Mouse (Mus musculus) forebrain, embryonic 14.5 days (tissue): ENCODE data around the gene Jun. TPM values are rescaled to one million over a fixed set of nuclear protein-coding genes. Genes with fewer than 3 reads are reported as not detected.

Experiments used
- ATAC-seq: fragments of 200-750 bp; cut with Nextera tagmentation; 2 replicates; pipeline ENCODE4 v1.8.0; 2017; ENCODE audit warnings: mild to moderate bottlenecking, moderate library complexity
- DNase-seq: peaks from one replicate; pipeline ENCODE4 v3.0.0-alpha.2; 2015; ENCODE audit warnings: low spot score
- H3K27ac ChIP-seq: fragments of 300-500 bp; sonication (generic); 2 replicates; pipeline ENCODE4 v1.5.1; 2014; ENCODE audit warnings: low read depth, mild to moderate bottlenecking, control low read depth, low read length, moderate library complexity
- H3K27me3 ChIP-seq: fragments of 300-500 bp; sonication (generic); replicated peaks from 2 replicates; pipeline ENCODE4 v1.6.1; 2014; ENCODE audit warnings: low read length, control low read depth, mixed read lengths; ENCODE audit not compliant: control insufficient read depth, insufficient read depth
- H3K36me3 ChIP-seq: fragments of 300-500 bp; sonication (generic); 2 replicates; pipeline ENCODE4 v1.6.1; 2014; ENCODE audit warnings: low read length, control low read depth; ENCODE audit not compliant: control insufficient read depth, insufficient read depth
- H3K4me1 ChIP-seq: fragments of 300-500 bp; sonication (generic); 2 replicates; pipeline ENCODE4 v1.6.1; 2014; ENCODE audit warnings: antibody characterized with exemption, low read length, control low read depth; ENCODE audit not compliant: control insufficient read depth, insufficient read depth
- H3K4me2 ChIP-seq: fragments of 300-500 bp; sonication (generic); 2 replicates; pipeline ENCODE4 v1.6.1; 2014; ENCODE audit warnings: mild to moderate bottlenecking, control low read depth, low read length
- H3K4me3 ChIP-seq: fragments of 300-500 bp; sonication (generic); 2 replicates; pipeline ENCODE4 v1.5.1; 2014; ENCODE audit warnings: low read depth, low read length, control low read depth
- H3K9ac ChIP-seq: fragments of 300-500 bp; sonication (generic); 2 replicates; pipeline ENCODE4 v1.6.1; 2014; ENCODE audit warnings: mild to moderate bottlenecking, low read length, control low read depth, moderate library complexity
- H3K9me3 ChIP-seq: fragments of 300-500 bp; sonication (generic); replicated peaks from 2 replicates; pipeline ENCODE4 v1.6.1; 2016; ENCODE audit warnings: low read length, control low read depth, mixed read lengths; ENCODE audit not compliant: control insufficient read depth
- WGBS: fragments of 180-500 bp; shearing (Covaris S2); extraction: QIAGEN DNeasy Blood & Tissue Kit; methylation state at CpG from one replicate; pipeline ENCODE4 v1.1.7; 2014; 5-methylcytosine and 5-hydroxymethylcytosine counted together
- polyA plus RNA-seq: library from polyadenylated mRNA; unstranded; fragments of >200 nt; fragmentation: Nextera tagmentation; extraction: Ambion mirVana; gene quantifications from 2 replicates; pipeline ENCODE4 v1.2.1, GENCODE M21; 2014

Jun gene
- polyA plus RNA-seq, 1 experiment from 2014 or later: 36.0 TPM

- Histone ChIP-seq H3K9ac (no peak overlapping the region), H3K4me3 (no peak overlapping the region), H3K36me3 (no peaks in the 10 kb centered on the region), H3K9me3 (no peaks in the 10 kb centered on the region), H3K27ac (no peak overlapping the region), H3K4me2 (no peak overlapping the region), H3K27me3 (no peaks in the 10 kb centered on the region), H3K4me1 (no peaks in the 10 kb centered on the region)
- 87% methylated on average over 6 of the region's 6 CpGs for WGBS
- no peak for ATAC-seq
- no peak for DNase-seq
Measured at GRCm38 (mm10) chr4:95095355-95095754, 43.3 kb upstream of the Jun start.

DNA sequence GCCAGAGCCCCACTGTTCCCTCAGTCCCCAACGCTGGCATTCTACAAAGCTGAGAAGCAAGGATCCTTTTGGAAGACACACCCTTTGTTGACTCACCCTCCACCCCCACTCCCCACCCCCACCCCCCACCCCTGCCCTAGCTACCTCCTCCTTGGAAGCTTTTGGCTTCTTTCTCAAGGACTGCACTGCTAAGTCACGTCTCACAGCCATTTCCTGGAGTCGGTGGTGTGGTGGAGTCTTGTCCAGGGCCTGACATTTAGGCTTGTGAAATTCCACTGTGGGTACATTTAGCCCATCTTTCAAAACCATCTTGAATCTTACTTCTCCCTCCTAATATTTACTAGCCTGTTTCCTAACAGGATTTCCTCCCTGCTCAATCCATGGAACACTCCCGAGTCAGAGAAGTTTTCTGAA, 42.7 kb upstream of the Jun start:
- Histone ChIP-seq H3K9ac (no peak overlapping the region), H3K36me3 (no peaks in the 10 kb centered on the region), H3K27me3 (no peaks in the 10 kb centered on the region), H3K9me3 (no peaks in the 10 kb centered on the region), H3K4me2 (no peak overlapping the region), H3K27ac (no peak overlapping the region), H3K4me3 (no peak overlapping the region), H3K4me1 (no peaks in the 10 kb centered on the region)
- WGBS: 48% methylated on average over 4 of the region's 4 CpGs
- DNase-seq (no peak), ATAC-seq (no peak)

DNA sequence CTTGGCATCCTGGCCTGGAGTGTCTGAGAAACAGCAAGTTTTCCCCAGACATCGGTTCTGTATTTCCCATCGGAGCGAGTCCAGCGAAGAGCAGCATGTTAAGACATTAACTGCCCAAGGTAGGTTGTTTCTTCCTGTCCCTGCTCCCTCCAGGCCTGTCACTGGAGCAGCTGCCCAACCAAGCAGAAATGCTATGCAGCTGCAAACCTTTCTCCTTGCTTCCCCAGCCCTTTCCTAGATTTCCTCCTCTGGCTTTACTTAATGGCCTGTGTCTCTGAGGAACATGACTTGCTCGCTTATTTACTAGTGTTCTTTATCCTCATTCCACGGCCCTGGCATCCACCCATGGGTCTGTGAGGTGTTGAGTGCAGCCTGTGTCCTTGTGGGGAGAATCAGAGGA, 41.6 kb upstream of the Jun start:
- H3K27me3 ChIP-seq: no peaks in the 10 kb centered on the region

DNA sequence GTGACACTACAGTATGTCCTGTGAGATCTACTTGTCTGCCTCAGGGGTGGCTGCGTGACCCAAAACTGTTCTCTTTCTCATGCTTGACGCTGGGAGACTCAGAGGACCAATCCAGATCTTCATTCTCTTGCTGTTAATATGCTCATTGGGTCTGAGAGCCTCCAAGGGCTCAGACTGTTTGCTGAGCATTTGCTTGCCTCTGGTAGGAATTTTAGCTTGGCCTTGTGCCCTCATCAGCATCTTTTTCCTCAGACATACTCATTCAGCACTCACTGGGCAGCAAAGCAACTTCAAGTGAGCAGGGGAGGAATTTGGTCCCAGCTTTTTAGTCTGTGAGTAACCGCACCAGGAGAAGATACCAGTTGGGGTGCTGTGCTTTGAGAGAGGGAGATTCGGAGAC, 40.5 kb upstream of the Jun start:
- no peak overlapping the region for H3K4me3 ChIP-seq
- WGBS: 92% methylated on average over 4 of the region's 4 CpGs

More for the DNA sequence above, 41.6 kb upstream of the Jun start:
- DNase-seq: no peak
- no peaks in the 10 kb centered on the region for H3K36me3 ChIP-seq
- H3K9me3 ChIP-seq: no peaks in the 10 kb centered on the region
- H3K27ac ChIP-seq: no peak overlapping the region
- H3K4me3 ChIP-seq: no peak overlapping the region
- 83% methylated on average over 6 of the region's 6 CpGs for WGBS
- H3K9ac ChIP-seq: no peak overlapping the region
- no peak for ATAC-seq
- H3K4me2 ChIP-seq: no peak overlapping the region
- H3K4me1 ChIP-seq: no peaks in the 10 kb centered on the region

GRCm38 (mm10) chr4:95091536-95091935, 39.5 kb upstream of the Jun start:
- no peaks in the 10 kb centered on the region for H3K36me3 ChIP-seq
- 84% methylated on average over 4 of the region's 4 CpGs for WGBS

More for the DNA sequence above, 40.5 kb upstream of the Jun start:
- H3K9ac ChIP-seq: no peak overlapping the region
- H3K4me1 ChIP-seq: no peaks in the 10 kb centered on the region
- H3K4me2 ChIP-seq: no peak overlapping the region
- H3K9me3 ChIP-seq: no peaks in the 10 kb centered on the region
- H3K36me3 ChIP-seq: no peaks in the 10 kb centered on the region
- H3K27ac ChIP-seq: no peak overlapping the region
- DNase-seq (no peak), ATAC-seq (no peak)
- H3K27me3 ChIP-seq: no peaks in the 10 kb centered on the region

DNA sequence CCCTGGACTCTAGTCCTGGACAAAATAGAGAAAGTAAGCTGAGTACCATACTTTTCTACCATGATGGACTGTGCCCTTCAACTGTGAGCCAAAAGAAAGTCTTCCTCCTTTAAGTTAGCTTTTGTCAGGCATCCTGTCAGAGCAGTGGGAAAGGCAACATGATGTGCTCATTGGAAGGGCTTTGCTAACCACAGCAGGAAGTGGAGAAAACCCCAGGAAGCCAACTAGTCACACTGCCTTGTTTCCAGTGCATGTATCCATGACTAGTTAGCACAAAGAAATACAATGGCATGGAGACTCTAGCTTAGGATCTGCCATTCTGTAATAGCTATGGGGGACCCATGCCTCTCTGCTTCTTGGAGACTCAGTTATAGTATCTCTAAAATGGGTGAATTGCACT, 37.9 kb upstream of the Jun start:
- Histone ChIP-seq H3K9ac (no peak overlapping the region), H3K4me1 (no peaks in the 10 kb centered on the region), H3K4me2 (no peak overlapping the region), H3K9me3 (no peaks in the 10 kb centered on the region), H3K4me3 (no peak overlapping the region), H3K27ac (no peak overlapping the region), H3K36me3 (no peaks in the 10 kb centered on the region), H3K27me3 (no peaks in the 10 kb centered on the region)
- DNase-seq (no peak), ATAC-seq (no peak)

More at GRCm38 (mm10) chr4:95091536-95091935, 39.5 kb upstream of the Jun start:
- Histone ChIP-seq H3K4me2 (no peak overlapping the region), H3K4me1 (no peaks in the 10 kb centered on the region), H3K27me3 (no peaks in the 10 kb centered on the region), H3K4me3 (no peak overlapping the region), H3K9ac (no peak overlapping the region), H3K27ac (no peak overlapping the region), H3K9me3 (no peaks in the 10 kb centered on the region)
- ATAC-seq (no peak), DNase-seq (no peak)

DNA sequence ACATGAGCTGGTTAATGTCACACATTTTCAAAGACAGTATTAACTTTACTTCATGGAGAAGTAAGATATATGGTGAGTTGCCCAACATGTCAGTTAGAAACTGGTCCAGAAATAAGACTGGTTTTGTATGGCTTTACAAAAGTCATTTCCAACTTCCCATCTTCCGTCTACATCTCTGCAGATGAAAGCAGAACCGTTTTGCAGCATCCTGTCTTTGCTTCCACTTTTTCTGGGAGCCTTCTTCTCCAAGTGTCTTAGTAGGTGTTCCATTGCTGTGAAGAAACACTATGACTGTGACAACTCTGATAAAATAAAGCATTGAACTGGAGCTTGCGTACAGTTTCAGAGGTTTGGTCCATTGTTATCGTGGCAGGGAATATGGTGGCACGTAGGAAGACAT, 37.0 kb upstream of the Jun start:
- Histone ChIP-seq H3K9me3 (no peaks in the 10 kb centered on the region), H3K4me2 (no peak overlapping the region), H3K27me3 (no peaks in the 10 kb centered on the region), H3K36me3 (no peaks in the 10 kb centered on the region), H3K9ac (no peak overlapping the region), H3K4me1 (no peaks in the 10 kb centered on the region), H3K27ac (no peak overlapping the region), H3K4me3 (no peak overlapping the region)
- 94% methylated on average over 5 of the region's 5 CpGs for WGBS
- no peak for ATAC-seq
- DNase-seq: no peak

- DNase-seq (no peak), ATAC-seq (no peak)
- H3K27me3 ChIP-seq: no peaks in the 10 kb centered on the region
- no peaks in the 10 kb centered on the region for H3K9me3 ChIP-seq
- H3K4me1 ChIP-seq: peaks cover 18% of the 10 kb centered on the region
- H3K4me3 ChIP-seq: no peak overlapping the region
- H3K9ac ChIP-seq: no peak overlapping the region
- 93% methylated on average over 8 of the region's 8 CpGs for WGBS
- H3K4me2 ChIP-seq: no peak overlapping the region
- no peaks in the 10 kb centered on the region for H3K36me3 ChIP-seq
- H3K27ac ChIP-seq: no peak overlapping the region
Measured at GRCm38 (mm10) chr4:95083957-95084356, 31.9 kb upstream of the Jun start.

DNA sequence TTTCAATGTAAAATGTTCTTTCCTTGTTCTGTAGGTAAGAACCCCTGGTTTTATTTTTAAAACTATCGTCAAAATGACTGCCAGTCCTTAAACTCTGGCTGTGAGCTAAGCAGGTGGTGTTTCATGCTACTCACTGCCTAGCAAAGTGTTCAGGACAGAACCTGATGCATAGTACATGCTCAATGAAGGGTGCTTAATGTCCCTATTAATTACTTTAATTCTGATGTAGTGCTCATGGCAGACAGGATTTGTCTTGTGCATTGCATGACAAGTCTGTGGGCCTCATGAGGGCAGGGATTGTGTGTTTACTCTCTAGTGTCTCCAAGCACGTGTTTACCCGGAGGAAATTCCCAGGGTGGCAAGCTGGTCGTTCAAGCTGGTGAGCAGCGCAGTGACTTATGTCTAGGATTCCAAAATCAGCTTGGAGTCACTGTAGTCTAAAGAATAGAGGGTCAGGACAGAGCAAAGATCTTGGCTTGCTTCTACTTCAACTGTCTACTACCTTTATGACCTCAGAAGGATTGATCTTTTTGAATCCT, 31.2 kb upstream of the Jun start:
- H3K4me1 ChIP-seq: peaks cover 23% of the 10 kb centered on the region
- H3K9me3 ChIP-seq: no peaks in the 10 kb centered on the region
- H3K27ac ChIP-seq: peak overlapping the region; percentile 35; the same call in 1 of the 2 replicates
- H3K9ac ChIP-seq: no peak overlapping the region
- 18% methylated on average over 5 of the region's 5 CpGs for WGBS
- H3K27me3 ChIP-seq: no peaks in the 10 kb centered on the region
- ATAC-seq (peak; percentile 75), DNase-seq (peak; percentile 65)
- no peaks in the 10 kb centered on the region for H3K36me3 ChIP-seq
- H3K4me2 ChIP-seq: no peak overlapping the region
- H3K4me3 ChIP-seq: no peak overlapping the region
